Mouse (Mus musculus) heart, postnatal 14 days (tissue): ENCODE measurements at regions not wholly inside any gene's neighbourhood (a gene's known extent, or its start where the extent isn't known, plus 50 kb on each side); places are given as distances from the start of the nearest gene placed in this dataset.

Experiments used
- DNase-seq, 2 experiments: peaks; one replicate each; pipeline ENCODE4 v3.0.0; 2021 to 2022
- intact Hi-C: fragments of 180-260 bp; cut with DNase I; formaldehyde crosslinking; loops from one replicate; pipeline ENCODE4 v1.15.1; 2025

DNA sequence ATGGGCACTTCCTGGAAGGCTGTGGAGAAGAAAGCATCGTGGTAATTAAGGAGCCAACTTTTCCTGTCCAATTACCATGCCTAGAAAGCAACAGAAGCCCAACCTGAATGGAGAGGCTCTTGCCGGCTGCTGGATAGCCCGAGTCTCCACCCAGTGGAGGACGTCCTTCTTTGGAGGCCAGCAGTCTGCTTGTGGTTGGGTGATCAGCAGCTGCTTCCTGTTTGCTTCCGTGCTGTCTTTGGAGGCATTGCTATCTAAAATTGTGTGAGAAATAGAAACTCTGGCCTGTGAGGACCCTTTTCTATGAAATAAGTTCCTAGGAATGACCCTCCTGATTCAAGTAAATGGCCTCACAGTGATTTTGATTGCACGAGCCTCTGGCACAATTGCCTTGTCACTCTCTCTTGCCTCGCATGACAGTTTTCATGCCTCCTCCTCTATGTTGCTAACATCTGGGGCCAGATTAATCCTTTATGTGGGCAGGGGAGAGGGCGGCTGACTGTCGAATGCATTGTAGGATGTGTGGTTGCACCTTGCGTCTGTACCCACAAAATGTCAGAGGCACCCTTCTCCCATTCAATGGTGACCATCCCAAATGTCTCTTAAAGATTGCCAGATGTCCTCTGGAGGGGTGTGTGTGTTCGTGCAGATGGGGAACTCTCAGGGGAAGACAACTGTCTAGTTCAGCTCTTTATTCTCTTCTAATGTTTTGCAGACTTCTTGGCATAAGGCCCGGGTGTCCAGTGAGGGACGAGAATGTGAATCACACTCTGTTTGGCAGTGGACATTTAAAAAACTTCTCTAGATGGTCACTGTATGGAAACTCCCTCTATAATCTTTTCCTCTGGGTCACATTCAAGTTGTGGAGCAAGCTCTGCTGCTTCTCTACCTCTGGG, 374.6 kb downstream of the Gm49356 start:
- peak; percentile 68 to 78 for DNase-seq
- intact Hi-C loops, result no loop called here
